Mouse (Mus musculus): Measurements from ENCODE around the gene Arl4d. TPM values are rescaled to one million over a fixed set of nuclear protein-coding genes. Genes with fewer than 3 reads are reported as not detected.

The Arl4d gene
- polyA plus RNA-seq, 1 experiment from 2014 or later: 10.9 TPM

- Histone ChIP-seq H3K27ac (peak overlapping the region; percentile 86), H3K4me1 (peaks cover 53% of the 10 kb centered on the region), H3K36me3 (no peaks in the 10 kb centered on the region), H3K27me3 (ENCODE audit: insufficient read depth, poor library complexity, severe bottlenecking) (no peaks in the 10 kb centered on the region), H3K9me3 (no peaks in the 10 kb centered on the region), H3K4me3 (peak overlapping the region; percentile 34)
- DNase-seq (ENCODE audit: low spot score): no peak
- 12% methylated on average over 16 of the region's 16 CpGs for WGBS
Measured at GRCm38 (mm10) chr11:101673010-101673642, 7.8 kb downstream of the Arl4d start.

GRCm38 (mm10) chr11:101674106-101674505 lies 8.8 kb downstream of the Arl4d start:
- peak overlapping the region; percentile 86 for H3K27ac ChIP-seq
- whole genome bisulfite sequencing: 80% methylated on average over 5 of the region's 5 CpGs

GRCm38 (mm10) chr11:101675349-101675748 lies 10.0 kb downstream of the Arl4d start:
- 87% methylated on average over 4 of the region's 4 CpGs for WGBS
- H3K36me3 ChIP-seq: no peaks in the 10 kb centered on the region
- no peak for DNase-seq (ENCODE audit: low spot score)
- H3K9me3 ChIP-seq: no peaks in the 10 kb centered on the region
- peaks cover 44% of the 10 kb centered on the region for H3K4me1 ChIP-seq
- no peak overlapping the region for H3K27ac ChIP-seq
- no peaks in the 10 kb centered on the region for H3K27me3 ChIP-seq (ENCODE audit: insufficient read depth, poor library complexity, severe bottlenecking)
- H3K4me3 ChIP-seq: no peak overlapping the region

More at GRCm38 (mm10) chr11:101674106-101674505, 8.8 kb downstream of the Arl4d start:
- Histone ChIP-seq H3K36me3 (no peaks in the 10 kb centered on the region), H3K9me3 (no peaks in the 10 kb centered on the region), H3K4me1 (peaks cover 47% of the 10 kb centered on the region), H3K4me3 (no peak overlapping the region), H3K27me3 (ENCODE audit: insufficient read depth, poor library complexity, severe bottlenecking) (no peaks in the 10 kb centered on the region)
- no peak for DNase-seq (ENCODE audit: low spot score)

GRCm38 (mm10) chr11:101677655-101678054 lies 12.3 kb downstream of the Arl4d start:
- H3K9me3 ChIP-seq: no peaks in the 10 kb centered on the region
- H3K27me3 ChIP-seq (ENCODE audit: insufficient read depth, poor library complexity, severe bottlenecking): no peaks in the 10 kb centered on the region
- H3K4me3 ChIP-seq: no peak overlapping the region
- DNase-seq (ENCODE audit: low spot score): no peak
- WGBS: 69% methylated on average over 12 of the region's 12 CpGs
- no peaks in the 10 kb centered on the region for H3K36me3 ChIP-seq
- H3K4me1 ChIP-seq: peaks cover 46% of the 10 kb centered on the region
- H3K27ac ChIP-seq: 0 out of 2 replicates have a peak overlapping the region, but pooled peaks have one; percentile 2

GRCm38 (mm10) chr11:101678770-101679169 lies 13.4 kb downstream of the Arl4d start:
- no peak for DNase-seq (ENCODE audit: low spot score)
- WGBS: 69% methylated on average over 5 of the region's 5 CpGs
- Histone ChIP-seq H3K27ac (no peak overlapping the region), H3K9me3 (no peaks in the 10 kb centered on the region), H3K36me3 (no peaks in the 10 kb centered on the region), H3K4me1 (peaks cover 35% of the 10 kb centered on the region), H3K4me3 (no peak overlapping the region), H3K27me3 (ENCODE audit: insufficient read depth, poor library complexity, severe bottlenecking) (no peaks in the 10 kb centered on the region)

GRCm38 (mm10) chr11:101679907-101680306 lies 14.6 kb downstream of the Arl4d start:
- no peak for DNase-seq (ENCODE audit: low spot score)
- no peaks in the 10 kb centered on the region for H3K27me3 ChIP-seq (ENCODE audit: insufficient read depth, poor library complexity, severe bottlenecking)
- 50% methylated on average over 5 of the region's 7 CpGs for WGBS
- peaks cover 27% of the 10 kb centered on the region; the same call in 1 of the 2 replicates for H3K4me1 ChIP-seq
- H3K36me3 ChIP-seq: no peaks in the 10 kb centered on the region
- H3K9me3 ChIP-seq: no peaks in the 10 kb centered on the region
- no peak overlapping the region for H3K4me3 ChIP-seq
- peak overlapping the region; percentile 72 for H3K27ac ChIP-seq

GRCm38 (mm10) chr11:101680634-101681325 lies 15.4 kb downstream of the Arl4d start:
- no peaks in the 10 kb centered on the region for H3K27me3 ChIP-seq (ENCODE audit: insufficient read depth, poor library complexity, severe bottlenecking)
- H3K4me1 ChIP-seq: peaks cover 26% of the 10 kb centered on the region; the same call in 1 of the 2 replicates
- no peak overlapping the region for H3K4me3 ChIP-seq
- H3K36me3 ChIP-seq: no peaks in the 10 kb centered on the region
- no peak for DNase-seq (ENCODE audit: low spot score)
- no peaks in the 10 kb centered on the region for H3K9me3 ChIP-seq
- peak overlapping the region; percentile 72 for H3K27ac ChIP-seq
- WGBS: 37% methylated on average over 3 of the region's 3 CpGs

- Histone ChIP-seq H3K9me3 (no peaks in the 10 kb centered on the region), H3K4me1 (peaks cover 26% of the 10 kb centered on the region; the same call in 1 of the 2 replicates)
- 76% methylated on average over 1 of the region's 1 CpGs for WGBS
Measured at GRCm38 (mm10) chr11:101681968-101682367, 16.6 kb downstream of the Arl4d start.

GRCm38 (mm10) chr11:101682410-101682960 lies 17.1 kb downstream of the Arl4d start:
- Histone ChIP-seq H3K27ac (no peak overlapping the region), H3K4me1 (peaks cover 28% of the 10 kb centered on the region), H3K4me3 (no peak overlapping the region), H3K36me3 (no peaks in the 10 kb centered on the region), H3K9me3 (no peaks in the 10 kb centered on the region), H3K27me3 (ENCODE audit: insufficient read depth, poor library complexity, severe bottlenecking) (no peaks in the 10 kb centered on the region)
- DNase-seq (ENCODE audit: low spot score): no peak
- 67% methylated on average over 7 of the region's 7 CpGs for WGBS

More at GRCm38 (mm10) chr11:101681968-101682367, 16.6 kb downstream of the Arl4d start:
- Histone ChIP-seq H3K36me3 (no peaks in the 10 kb centered on the region), H3K27ac (no peak overlapping the region), H3K4me3 (no peak overlapping the region), H3K27me3 (ENCODE audit: insufficient read depth, poor library complexity, severe bottlenecking) (no peaks in the 10 kb centered on the region)
- DNase-seq (ENCODE audit: low spot score): no peak

- Histone ChIP-seq H3K36me3 (no peaks in the 10 kb centered on the region), H3K4me3 (0 out of 2 replicates have a peak overlapping the region, but pooled peaks have one; percentile 13), H3K9me3 (no peaks in the 10 kb centered on the region), H3K27ac (peak overlapping the region; percentile 77), H3K4me1 (peaks cover 15% of the 10 kb centered on the region), H3K27me3 (ENCODE audit: insufficient read depth, poor library complexity, severe bottlenecking) (no peaks in the 10 kb centered on the region)
- WGBS: 40% methylated on average over 13 of the region's 13 CpGs
- DNase-seq (ENCODE audit: low spot score): no peak
Measured at GRCm38 (mm10) chr11:101687351-101688301, 22.3 kb downstream of the Arl4d start.

GRCm38 (mm10) chr11:101689701-101690113 lies 24.4 kb downstream of the Arl4d start:
- Histone ChIP-seq H3K4me3 (no peak overlapping the region), H3K36me3 (no peaks in the 10 kb centered on the region), H3K27ac (no peak overlapping the region), H3K9me3 (no peaks in the 10 kb centered on the region), H3K27me3 (ENCODE audit: insufficient read depth, poor library complexity, severe bottlenecking) (no peaks in the 10 kb centered on the region), H3K4me1 (peaks cover 15% of the 10 kb centered on the region)
- DNase-seq (ENCODE audit: low spot score): no peak
- WGBS: 71% methylated on average over 10 of the region's 10 CpGs

GRCm38 (mm10) chr11:101690326-101690725 lies 25.0 kb downstream of the Arl4d start:
- no peaks in the 10 kb centered on the region for H3K36me3 ChIP-seq
- peaks cover 19% of the 10 kb centered on the region for H3K4me1 ChIP-seq
- no peak overlapping the region for H3K4me3 ChIP-seq
- 60% methylated on average over 5 of the region's 5 CpGs for WGBS
- no peaks in the 10 kb centered on the region for H3K27me3 ChIP-seq (ENCODE audit: insufficient read depth, poor library complexity, severe bottlenecking)
- H3K9me3 ChIP-seq: no peaks in the 10 kb centered on the region
- H3K27ac ChIP-seq: no peak overlapping the region
- no peak for DNase-seq (ENCODE audit: low spot score)

All from heart, embryonic 10.5 days (tissue).